Mouse (Mus musculus) cerebellum, adult 2 months (tissue): ENCODE data around the gene Akr1b8.

ENCODE experiments used
- CTCF ChIP-seq: fragments of 200-500 bp; IDR thresholded peaks from 2 replicates; pipeline ENCODE4 v1.5.1; 2011; ENCODE audit warnings: low read depth, mild to moderate bottlenecking, control low read depth, low read length, moderate library complexity, borderline replicate concordance; ENCODE audit not compliant: insufficient read depth
- POLR2A ChIP-seq: fragments of 200-500 bp; IDR thresholded peaks from 2 replicates; pipeline ENCODE4 v1.6.1; 2011; ENCODE audit warnings: low read length, control low read depth, borderline replicate concordance; ENCODE audit not compliant: insufficient read depth

- TF ChIP-seq CTCF = no peak
- TF ChIP-seq POLR2A = no peak
These were observed 42.0 kb downstream of the Akr1b8 start for GRCm38 (mm10) chr6:34395897-34396296.
